Mouse (Mus musculus): ENCODE results near the gene Vamp2. TPM values are rescaled to one million over a fixed set of nuclear protein-coding genes. Genes with fewer than 3 reads are reported as not detected.

Gene Vamp2
- polyA plus RNA-seq (2015; fragmentation: Illumina TruSeq; extraction: RNeasy Lipid Tissue Mini Kit (QIAGEN cat#74804); ENCODE audit: insufficient read depth, low replicate concordance), result 199 TPM

DNA sequence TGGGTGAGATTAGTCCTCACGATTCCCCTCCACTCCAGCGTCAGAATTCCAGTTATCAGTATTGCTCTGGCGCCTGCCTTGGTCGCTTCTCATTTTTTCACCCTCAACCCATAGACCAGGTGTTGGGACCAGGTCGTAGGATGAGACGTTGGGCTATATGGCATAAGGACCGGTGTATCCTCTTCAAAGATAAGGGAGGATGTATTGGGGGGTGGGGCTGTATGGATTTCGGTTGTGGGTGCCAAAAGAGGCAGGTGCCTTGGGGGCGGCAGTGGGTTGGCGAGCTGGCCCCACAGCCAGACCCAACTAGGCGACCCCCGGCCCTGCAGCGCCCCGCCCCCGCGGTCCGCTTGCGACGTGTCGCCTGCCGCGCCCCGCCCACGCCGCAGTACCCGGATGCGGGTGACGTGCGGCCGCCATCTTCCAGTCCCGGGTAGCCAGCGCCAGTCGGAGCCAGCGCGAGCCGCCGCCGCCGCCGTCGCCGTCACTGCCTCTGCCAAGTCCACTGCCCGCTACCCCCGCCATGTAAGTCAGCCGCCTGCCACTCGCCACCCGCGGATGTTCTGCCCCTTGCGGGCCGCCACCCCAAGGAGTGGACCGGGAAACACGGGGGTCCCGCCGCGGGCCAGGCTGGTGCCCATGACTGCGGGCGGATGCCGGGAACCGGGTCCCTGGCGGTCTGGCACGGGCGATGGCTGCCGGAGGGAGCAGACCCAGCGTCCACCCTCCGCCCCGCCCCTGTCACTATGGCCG, at the start of gene Vamp2:
TSS of gene Vamp2 (plus strand) at position 388 of the 753 bp plus-strand sequence.

DNA sequence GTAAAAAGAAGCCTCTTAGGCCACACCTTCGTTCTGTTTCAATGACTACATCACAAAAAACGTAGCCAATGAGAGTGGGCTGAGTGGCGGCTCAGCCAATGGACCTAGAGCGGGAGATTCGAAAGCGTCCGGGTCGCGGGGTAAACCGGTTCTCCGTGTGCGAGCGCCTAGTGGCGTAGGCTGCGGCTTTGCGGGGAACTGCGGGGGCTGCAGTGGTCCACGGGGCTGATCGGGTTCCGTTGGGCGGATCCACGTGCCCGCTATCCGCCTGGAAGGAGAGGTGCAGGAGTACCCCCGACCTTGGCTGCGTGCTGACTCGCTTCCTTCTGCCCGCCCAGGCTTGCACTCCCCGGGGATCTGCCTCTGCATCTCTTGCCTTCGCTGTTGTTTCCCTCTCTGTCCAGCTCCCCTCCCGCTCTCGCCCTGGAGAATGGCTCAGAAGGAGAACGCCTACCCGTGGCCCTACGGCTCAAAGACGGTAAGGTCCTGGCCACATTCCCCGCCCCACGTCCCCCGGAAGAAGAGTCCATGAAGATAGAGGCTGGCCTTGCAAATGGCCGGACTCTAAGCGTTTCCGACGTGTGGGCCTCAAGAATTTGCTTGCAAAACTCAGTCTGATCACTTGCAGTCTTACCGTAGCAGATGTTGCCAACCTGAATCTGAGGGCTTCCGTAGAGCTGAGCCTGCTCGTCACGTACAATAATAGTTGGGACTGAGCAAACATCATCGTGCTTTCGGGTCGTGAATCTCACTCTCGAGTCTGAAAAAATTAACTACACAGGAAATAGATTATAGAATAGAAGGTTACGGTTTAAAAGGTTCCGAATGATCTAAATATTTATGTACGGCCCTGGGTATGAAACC, 42.5 kb upstream of the Vamp2 start, which contains the start of gene Aurkb:
TSS of gene Aurkb (plus strand) at position 117 of the 864 bp plus-strand sequence.

GRCm38 (mm10) chr11:69059357-69059974, 28.8 kb upstream of the Vamp2 start, which contains the start of gene Borcs6:
Gene Borcs6, plus strand, starts transcription at chr11:69059717.

DNA sequence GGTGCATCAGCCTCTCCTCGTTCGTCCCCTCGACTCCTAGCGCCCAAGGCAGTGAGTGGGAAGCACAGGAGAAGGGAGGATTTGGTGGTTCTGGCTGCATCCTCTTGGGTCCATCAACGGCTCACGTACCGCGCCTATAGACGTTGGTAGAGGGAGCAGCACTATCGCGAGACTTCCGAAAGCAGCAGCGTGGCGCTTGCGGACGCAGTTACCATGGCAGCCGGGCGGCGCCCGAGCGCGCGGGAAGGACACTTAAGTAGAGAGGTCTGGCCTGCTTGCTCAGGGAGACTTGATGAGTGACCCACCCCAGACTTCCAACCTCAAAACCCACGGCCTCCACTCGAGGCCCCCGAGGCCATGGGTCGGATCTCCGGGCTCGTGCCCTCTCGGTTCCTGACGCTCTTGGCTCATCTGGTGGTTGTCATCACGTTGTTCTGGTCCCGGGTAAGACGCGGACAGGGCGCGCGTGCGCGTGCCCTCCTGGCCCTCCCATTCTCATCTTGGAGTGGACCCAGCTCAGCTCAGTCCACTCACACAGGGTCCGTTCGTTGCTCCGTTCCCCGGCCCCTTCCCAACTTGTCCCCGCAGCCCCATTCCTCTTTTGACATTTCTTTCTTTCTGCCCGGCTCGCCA, 17.6 kb upstream of the Vamp2 start, which contains the start of gene Tmem107:
TSS of gene Tmem107 (plus strand) at position 217 of the 633 bp plus-strand sequence.

DNA sequence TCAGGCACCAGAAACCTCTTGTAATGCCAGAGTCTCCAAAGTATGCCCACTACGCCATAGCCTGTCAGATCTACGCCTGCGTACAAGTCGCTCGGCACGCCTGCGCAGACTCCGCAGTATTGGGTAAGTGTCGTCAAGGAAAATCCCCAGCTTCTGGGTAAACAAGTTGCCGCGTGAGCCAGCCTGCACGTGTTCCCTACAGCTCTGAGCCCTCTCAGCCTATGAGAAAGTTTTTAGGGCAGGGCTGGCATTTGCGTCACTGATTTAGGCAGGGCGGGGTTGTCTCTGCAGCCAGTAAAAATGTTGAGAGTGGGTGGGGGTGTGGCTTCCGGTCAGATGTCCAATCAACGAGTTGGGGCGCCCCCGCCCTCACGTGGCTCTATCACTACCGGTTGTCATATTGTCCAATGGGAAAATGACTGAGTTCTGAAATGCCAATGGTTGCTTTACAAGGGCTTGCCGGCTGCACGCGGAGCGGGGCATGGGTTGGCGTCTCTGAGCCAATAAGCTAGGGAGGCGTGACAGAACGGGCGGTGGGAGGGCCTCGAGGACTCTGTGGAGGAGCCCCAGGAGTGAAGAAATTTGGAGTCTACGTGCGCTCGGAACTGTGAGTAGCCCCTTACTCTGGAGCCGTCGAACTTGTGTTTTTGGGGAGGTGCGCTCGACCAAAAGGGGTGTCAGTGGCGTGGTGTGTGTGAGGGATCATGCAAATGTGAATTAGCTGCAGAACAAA, 6.6 kb downstream of the Vamp2 start, which contains the start of gene Per1:
TSS of gene Per1 (plus strand) at position 521 of the 733 bp plus-strand sequence.

DNA sequence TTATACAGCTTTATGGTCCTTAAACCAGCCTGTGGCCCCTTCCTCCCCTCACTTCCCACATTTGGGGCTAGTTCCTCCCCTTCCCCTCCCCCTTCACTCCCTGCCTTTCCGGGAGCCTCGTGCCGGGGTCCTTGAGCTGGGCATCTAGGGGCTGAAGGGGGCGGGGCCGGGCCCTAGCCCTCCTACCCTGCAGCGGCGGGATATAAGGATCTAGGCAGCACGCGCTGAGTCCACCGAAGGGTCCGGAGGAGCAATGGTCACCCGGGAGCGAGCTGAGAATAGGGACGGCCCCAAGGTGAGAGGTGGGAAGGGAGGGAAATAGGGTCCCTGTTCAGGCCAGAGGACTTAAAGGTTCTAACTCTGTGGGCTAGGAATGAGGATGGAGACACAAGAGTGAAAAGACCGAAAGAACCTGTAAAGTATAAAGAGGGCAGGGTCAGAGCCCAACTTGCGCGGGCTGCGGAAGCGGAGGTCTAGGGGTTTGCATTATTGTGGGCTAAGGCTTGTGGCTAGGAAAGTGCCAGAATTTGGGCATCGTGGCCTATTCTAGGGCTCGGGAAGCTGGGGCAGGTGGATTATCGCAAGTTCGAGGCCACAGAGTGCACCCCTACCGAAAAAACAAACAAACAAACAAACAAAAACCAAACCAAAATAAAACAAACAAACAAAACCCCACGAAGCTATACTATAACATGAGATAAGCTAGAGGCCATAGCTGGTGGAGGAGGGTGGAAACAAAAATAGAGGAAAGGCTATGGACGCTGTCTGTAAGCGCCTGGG, 32.1 kb downstream of the Vamp2 start, which contains the start of gene Hes7:
TSS of gene Hes7 (plus strand) at position 184 of the 780 bp plus-strand sequence.

DNA sequence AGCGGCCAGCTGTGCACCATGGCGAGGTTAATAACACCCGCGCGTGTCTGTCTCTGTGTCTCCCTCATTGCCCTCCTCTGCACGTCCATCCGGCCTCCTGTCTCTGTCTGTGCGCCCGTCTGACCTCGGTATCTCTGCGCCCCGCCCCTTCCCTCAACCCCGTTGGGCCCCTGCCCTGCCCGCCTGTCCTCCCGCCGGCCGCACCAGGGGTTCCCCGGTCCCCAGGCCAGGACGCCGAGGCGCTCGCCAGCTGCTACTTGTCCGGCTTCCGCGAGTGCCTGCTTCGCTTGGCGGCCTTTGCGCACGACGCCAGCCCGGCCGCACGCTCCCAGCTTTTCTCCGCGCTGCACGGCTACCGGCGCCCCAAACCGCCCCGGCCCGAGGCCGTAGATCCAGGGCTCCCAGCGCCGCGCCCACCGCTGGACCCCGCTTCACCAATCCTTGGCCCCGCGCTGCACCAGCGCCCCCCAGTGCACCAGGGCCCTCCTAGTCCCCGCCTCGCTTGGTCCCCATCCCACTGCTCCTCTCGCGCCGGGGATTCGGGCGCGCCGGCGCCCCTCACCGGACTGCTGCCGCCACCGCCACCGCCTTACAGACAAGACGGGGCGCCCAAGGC, 34.2 kb downstream of the Vamp2 start, which contains the start of gene 9130213A22Rik:
TSS of gene 9130213A22Rik (minus strand) at position 254 of the 616 bp plus-strand sequence.

DNA sequence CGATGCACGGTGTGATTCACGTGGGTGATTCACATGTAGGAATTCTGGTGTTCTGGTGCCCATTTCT, 37.4 kb downstream of the Vamp2 start, which contains the start of gene Aloxe3:
TSS of gene Aloxe3 (plus strand) at position 45 of the 67 bp plus-strand sequence.

Other genes with a start within 250 kb of the Vamp2 start
- 59.8 TPM for gene Ndel1, start 216.6 kb upstream of the Vamp2 start, polyA plus RNA-seq (2015; fragmentation: Illumina TruSeq; extraction: RNeasy Lipid Tissue Mini Kit (QIAGEN cat#74804); ENCODE audit: insufficient read depth, low replicate concordance)
- not detected for gene Rnf222, start 199.9 kb upstream of the Vamp2 start, polyA plus RNA-seq (2015; fragmentation: Illumina TruSeq; extraction: RNeasy Lipid Tissue Mini Kit (QIAGEN cat#74804); ENCODE audit: insufficient read depth, low replicate concordance)
- gene Rpl26, start 186.9 kb upstream of the Vamp2 start, polyA plus RNA-seq (2015; fragmentation: Illumina TruSeq; extraction: RNeasy Lipid Tissue Mini Kit (QIAGEN cat#74804); ENCODE audit: insufficient read depth, low replicate concordance), result 3,091 TPM
- not detected for gene Odf4, start 161.4 kb upstream of the Vamp2 start, polyA plus RNA-seq (2015; fragmentation: Illumina TruSeq; extraction: RNeasy Lipid Tissue Mini Kit (QIAGEN cat#74804); ENCODE audit: insufficient read depth, low replicate concordance)
- gene Arhgef15, start 131.0 kb upstream of the Vamp2 start, polyA plus RNA-seq (2015; fragmentation: Illumina TruSeq; extraction: RNeasy Lipid Tissue Mini Kit (QIAGEN cat#74804); ENCODE audit: insufficient read depth, low replicate concordance), result 3.7 TPM
- 16.7 TPM for gene Slc25a35, start 120.4 kb upstream of the Vamp2 start, polyA plus RNA-seq (2015; fragmentation: Illumina TruSeq; extraction: RNeasy Lipid Tissue Mini Kit (QIAGEN cat#74804); ENCODE audit: insufficient read depth, low replicate concordance)
- 9.7 TPM for gene Rangrf, start 113.3 kb upstream of the Vamp2 start, polyA plus RNA-seq (2015; fragmentation: Illumina TruSeq; extraction: RNeasy Lipid Tissue Mini Kit (QIAGEN cat#74804); ENCODE audit: insufficient read depth, low replicate concordance)
- gene Pfas, start 80.0 kb upstream of the Vamp2 start, polyA plus RNA-seq (2015; fragmentation: Illumina TruSeq; extraction: RNeasy Lipid Tissue Mini Kit (QIAGEN cat#74804); ENCODE audit: insufficient read depth, low replicate concordance), result 14.9 TPM
- gene Ctc1, start 72.6 kb upstream of the Vamp2 start, polyA plus RNA-seq (2015; fragmentation: Illumina TruSeq; extraction: RNeasy Lipid Tissue Mini Kit (QIAGEN cat#74804); ENCODE audit: insufficient read depth, low replicate concordance), result 16.9 TPM
- gene Aurkb, start 42.8 kb upstream of the Vamp2 start, polyA plus RNA-seq (2015; fragmentation: Illumina TruSeq; extraction: RNeasy Lipid Tissue Mini Kit (QIAGEN cat#74804); ENCODE audit: insufficient read depth, low replicate concordance), result 18.1 TPM
- 6.8 TPM for gene Borcs6, start 28.8 kb upstream of the Vamp2 start, polyA plus RNA-seq (2015; fragmentation: Illumina TruSeq; extraction: RNeasy Lipid Tissue Mini Kit (QIAGEN cat#74804); ENCODE audit: insufficient read depth, low replicate concordance)
- 3.2 TPM for gene Tmem107, start 17.7 kb upstream of the Vamp2 start, polyA plus RNA-seq (2015; fragmentation: Illumina TruSeq; extraction: RNeasy Lipid Tissue Mini Kit (QIAGEN cat#74804); ENCODE audit: insufficient read depth, low replicate concordance)
- gene Per1, start 6.7 kb downstream of the Vamp2 start, polyA plus RNA-seq (2015; fragmentation: Illumina TruSeq; extraction: RNeasy Lipid Tissue Mini Kit (QIAGEN cat#74804); ENCODE audit: insufficient read depth, low replicate concordance), result 8.1 TPM
- gene Hes7, start 31.9 kb downstream of the Vamp2 start, polyA plus RNA-seq (2015; fragmentation: Illumina TruSeq; extraction: RNeasy Lipid Tissue Mini Kit (QIAGEN cat#74804); ENCODE audit: insufficient read depth, low replicate concordance), result 0.12 TPM
- 0.44 TPM for gene 9130213A22Rik, start 34.1 kb downstream of the Vamp2 start, polyA plus RNA-seq (2015; fragmentation: Illumina TruSeq; extraction: RNeasy Lipid Tissue Mini Kit (QIAGEN cat#74804); ENCODE audit: insufficient read depth, low replicate concordance)
- gene Aloxe3, start 37.4 kb downstream of the Vamp2 start, polyA plus RNA-seq (2015; fragmentation: Illumina TruSeq; extraction: RNeasy Lipid Tissue Mini Kit (QIAGEN cat#74804); ENCODE audit: insufficient read depth, low replicate concordance), result 0.50 TPM
- not detected for gene Alox12b, start 68.5 kb downstream of the Vamp2 start, polyA plus RNA-seq (2015; fragmentation: Illumina TruSeq; extraction: RNeasy Lipid Tissue Mini Kit (QIAGEN cat#74804); ENCODE audit: insufficient read depth, low replicate concordance)
- 0.25 TPM for gene Alox8, start 109.4 kb downstream of the Vamp2 start, polyA plus RNA-seq (2015; fragmentation: Illumina TruSeq; extraction: RNeasy Lipid Tissue Mini Kit (QIAGEN cat#74804); ENCODE audit: insufficient read depth, low replicate concordance)
- gene Gucy2e, start 148.5 kb downstream of the Vamp2 start, polyA plus RNA-seq (2015; fragmentation: Illumina TruSeq; extraction: RNeasy Lipid Tissue Mini Kit (QIAGEN cat#74804); ENCODE audit: insufficient read depth, low replicate concordance), result 0.06 TPM
- gene Cntrob, start 235.3 kb downstream of the Vamp2 start, polyA plus RNA-seq (2015; fragmentation: Illumina TruSeq; extraction: RNeasy Lipid Tissue Mini Kit (QIAGEN cat#74804); ENCODE audit: insufficient read depth, low replicate concordance), result 13.3 TPM
- 112 TPM for gene Trappc1, start 235.5 kb downstream of the Vamp2 start, polyA plus RNA-seq (2015; fragmentation: Illumina TruSeq; extraction: RNeasy Lipid Tissue Mini Kit (QIAGEN cat#74804); ENCODE audit: insufficient read depth, low replicate concordance)
- gene Kcnab3, start 237.8 kb downstream of the Vamp2 start, polyA plus RNA-seq (2015; fragmentation: Illumina TruSeq; extraction: RNeasy Lipid Tissue Mini Kit (QIAGEN cat#74804); ENCODE audit: insufficient read depth, low replicate concordance), result 1.2 TPM